Mouse (Mus musculus): ENCODE measurements around the gene Gtdc1. TPM values are rescaled to one million over a fixed set of nuclear protein-coding genes. Genes with fewer than 3 reads are reported as not detected.

Gtdc1 gene
- polyA plus RNA-seq, 1 experiment from 2014 or later: 13.4 TPM

- WGBS: 72% methylated on average over 1 of the region's 1 CpGs
- no peaks in the 10 kb centered on the region for H3K36me3 ChIP-seq (ENCODE audit: control insufficient read depth, insufficient read depth, low read length)
- H3K9me3 ChIP-seq (ENCODE audit: control insufficient read depth, low read length): no peaks in the 10 kb centered on the region
- no peak overlapping the region for H3K4me3 ChIP-seq (ENCODE audit: low read depth, low read length)
- H3K4me1 ChIP-seq (ENCODE audit: control insufficient read depth, insufficient read depth, low read length): no peaks in the 10 kb centered on the region
- H3K4me2 ChIP-seq: no peak overlapping the region
- no peak for ATAC-seq (ENCODE audit: low FRiP score)
- no peak overlapping the region for H3K9ac ChIP-seq (ENCODE audit: low read length)
- H3K27me3 ChIP-seq (ENCODE audit: control insufficient read depth, insufficient read depth, low read length): no peaks in the 10 kb centered on the region
- DNase-seq (ENCODE audit: low spot score, missing footprints): no peak
- H3K27ac ChIP-seq (ENCODE audit: low read depth, low read length): no peak overlapping the region
Measured at GRCm38 (mm10) chr2:44763898-44764297, 163.6 kb downstream of the Gtdc1 start.

GRCm38 (mm10) chr2:44736618-44737017, 190.8 kb downstream of the Gtdc1 start:
- H3K4me1 ChIP-seq (ENCODE audit: control insufficient read depth, insufficient read depth, low read length): no peaks in the 10 kb centered on the region
- no peak for DNase-seq (ENCODE audit: low spot score, missing footprints)
- H3K4me2 ChIP-seq: no peak overlapping the region
- H3K9ac ChIP-seq (ENCODE audit: low read length): no peak overlapping the region
- 95% methylated on average over 1 of the region's 1 CpGs for WGBS
- no peak for ATAC-seq (ENCODE audit: low FRiP score)
- H3K27me3 ChIP-seq (ENCODE audit: control insufficient read depth, insufficient read depth, low read length): no peaks in the 10 kb centered on the region
- no peaks in the 10 kb centered on the region for H3K36me3 ChIP-seq (ENCODE audit: control insufficient read depth, insufficient read depth, low read length)
- H3K4me3 ChIP-seq (ENCODE audit: low read depth, low read length): no peak overlapping the region
- H3K9me3 ChIP-seq (ENCODE audit: control insufficient read depth, low read length): no peaks in the 10 kb centered on the region
- no peak overlapping the region for H3K27ac ChIP-seq (ENCODE audit: low read depth, low read length)

- DNase-seq (ENCODE audit: low spot score, missing footprints): no peak
- Histone ChIP-seq H3K27me3 (ENCODE audit: control insufficient read depth, insufficient read depth, low read length) (no peaks in the 10 kb centered on the region), H3K36me3 (ENCODE audit: control insufficient read depth, insufficient read depth, low read length) (no peaks in the 10 kb centered on the region), H3K4me2 (no peak overlapping the region), H3K4me1 (ENCODE audit: control insufficient read depth, insufficient read depth, low read length) (no peaks in the 10 kb centered on the region), H3K9me3 (ENCODE audit: control insufficient read depth, low read length) (no peaks in the 10 kb centered on the region), H3K4me3 (ENCODE audit: low read depth, low read length) (no peak overlapping the region), H3K9ac (ENCODE audit: low read length) (no peak overlapping the region), H3K27ac (ENCODE audit: low read depth, low read length) (no peak overlapping the region)
- ATAC-seq (ENCODE audit: low FRiP score): no peak
Measured at GRCm38 (mm10) chr2:44721461-44721860, 206.0 kb downstream of the Gtdc1 start.

- no peak for DNase-seq (ENCODE audit: low spot score, missing footprints)
- Histone ChIP-seq H3K4me3 (ENCODE audit: low read depth, low read length) (no peak overlapping the region), H3K4me2 (no peak overlapping the region), H3K27me3 (ENCODE audit: control insufficient read depth, insufficient read depth, low read length) (no peaks in the 10 kb centered on the region), H3K27ac (ENCODE audit: low read depth, low read length) (no peak overlapping the region), H3K4me1 (ENCODE audit: control insufficient read depth, insufficient read depth, low read length) (no peaks in the 10 kb centered on the region), H3K9ac (ENCODE audit: low read length) (no peak overlapping the region), H3K9me3 (ENCODE audit: control insufficient read depth, low read length) (no peaks in the 10 kb centered on the region), H3K36me3 (ENCODE audit: control insufficient read depth, insufficient read depth, low read length) (no peaks in the 10 kb centered on the region)
- ATAC-seq (ENCODE audit: low FRiP score): no peak
- 87% methylated on average over 4 of the region's 4 CpGs for WGBS
Measured at GRCm38 (mm10) chr2:44705883-44706615, 221.4 kb downstream of the Gtdc1 start.

GRCm38 (mm10) chr2:44700276-44700675, 227.2 kb downstream of the Gtdc1 start:
- H3K36me3 ChIP-seq (ENCODE audit: control insufficient read depth, insufficient read depth, low read length): no peaks in the 10 kb centered on the region
- no peaks in the 10 kb centered on the region for H3K9me3 ChIP-seq (ENCODE audit: control insufficient read depth, low read length)
- no peaks in the 10 kb centered on the region for H3K4me1 ChIP-seq (ENCODE audit: control insufficient read depth, insufficient read depth, low read length)
- DNase-seq (ENCODE audit: low spot score, missing footprints): no peak
- no peak overlapping the region for H3K27ac ChIP-seq (ENCODE audit: low read depth, low read length)
- no peak for ATAC-seq (ENCODE audit: low FRiP score)
- no peaks in the 10 kb centered on the region for H3K27me3 ChIP-seq (ENCODE audit: control insufficient read depth, insufficient read depth, low read length)
- H3K9ac ChIP-seq (ENCODE audit: low read length): no peak overlapping the region
- no peak overlapping the region for H3K4me2 ChIP-seq
- WGBS: 58% methylated on average over 4 of the region's 4 CpGs
- H3K4me3 ChIP-seq (ENCODE audit: low read depth, low read length): no peak overlapping the region

- Histone ChIP-seq H3K27me3 (ENCODE audit: control insufficient read depth, insufficient read depth, low read length) (no peaks in the 10 kb centered on the region), H3K27ac (ENCODE audit: low read depth, low read length) (no peak overlapping the region), H3K4me2 (no peak overlapping the region), H3K9me3 (ENCODE audit: control insufficient read depth, low read length) (no peaks in the 10 kb centered on the region), H3K9ac (ENCODE audit: low read length) (no peak overlapping the region), H3K4me1 (ENCODE audit: control insufficient read depth, insufficient read depth, low read length) (0 out of 2 replicates have a peak, but pooled peaks cover 3% of the 10 kb centered on the region), H3K36me3 (ENCODE audit: control insufficient read depth, insufficient read depth, low read length) (no peaks in the 10 kb centered on the region), H3K4me3 (ENCODE audit: low read depth, low read length) (no peak overlapping the region)
- WGBS: 52% methylated on average over 3 of the region's 3 CpGs
- DNase-seq (ENCODE audit: low spot score, missing footprints) (no peak), ATAC-seq (ENCODE audit: low FRiP score) (no peak)
Measured at GRCm38 (mm10) chr2:44696441-44696840, 231.0 kb downstream of the Gtdc1 start.

- no peaks in the 10 kb centered on the region for H3K9me3 ChIP-seq (ENCODE audit: control insufficient read depth, low read length)
- 18% methylated on average over 1 of the region's 1 CpGs for WGBS
- no peak overlapping the region for H3K4me2 ChIP-seq
- DNase-seq (ENCODE audit: low spot score, missing footprints): no peak
- 0 out of 2 replicates have a peak, but pooled peaks cover 3% of the 10 kb centered on the region for H3K4me1 ChIP-seq (ENCODE audit: control insufficient read depth, insufficient read depth, low read length)
- no peak overlapping the region for H3K27ac ChIP-seq (ENCODE audit: low read depth, low read length)
- ATAC-seq (ENCODE audit: low FRiP score): peak; percentile 52; the same call in 1 of the 2 replicates
- no peak overlapping the region for H3K9ac ChIP-seq (ENCODE audit: low read length)
- H3K36me3 ChIP-seq (ENCODE audit: control insufficient read depth, insufficient read depth, low read length): no peaks in the 10 kb centered on the region
- H3K27me3 ChIP-seq (ENCODE audit: control insufficient read depth, insufficient read depth, low read length): no peaks in the 10 kb centered on the region
- H3K4me3 ChIP-seq (ENCODE audit: low read depth, low read length): no peak overlapping the region
Measured at GRCm38 (mm10) chr2:44693898-44694297, 233.6 kb downstream of the Gtdc1 start.

- WGBS: 89% methylated on average over 7 of the region's 7 CpGs
- no peak overlapping the region for H3K9ac ChIP-seq (ENCODE audit: low read length)
- H3K4me1 ChIP-seq (ENCODE audit: control insufficient read depth, insufficient read depth, low read length): no peaks in the 10 kb centered on the region
- H3K4me2 ChIP-seq: no peak overlapping the region
- DNase-seq (ENCODE audit: low spot score, missing footprints) (no peak), ATAC-seq (ENCODE audit: low FRiP score) (no peak)
- no peaks in the 10 kb centered on the region for H3K9me3 ChIP-seq (ENCODE audit: control insufficient read depth, low read length)
- H3K27me3 ChIP-seq (ENCODE audit: control insufficient read depth, insufficient read depth, low read length): no peaks in the 10 kb centered on the region
- no peak overlapping the region for H3K27ac ChIP-seq (ENCODE audit: low read depth, low read length)
- no peak overlapping the region for H3K4me3 ChIP-seq (ENCODE audit: low read depth, low read length)
- no peaks in the 10 kb centered on the region for H3K36me3 ChIP-seq (ENCODE audit: control insufficient read depth, insufficient read depth, low read length)
Measured at GRCm38 (mm10) chr2:44664049-44664448, 263.4 kb downstream of the Gtdc1 start.

GRCm38 (mm10) chr2:44659870-44660269, 267.6 kb downstream of the Gtdc1 start:
- 86% methylated on average over 2 of the region's 2 CpGs for WGBS
- ATAC-seq (ENCODE audit: low FRiP score) (no peak), DNase-seq (ENCODE audit: low spot score, missing footprints) (no peak)
- H3K9me3 ChIP-seq (ENCODE audit: control insufficient read depth, low read length): no peaks in the 10 kb centered on the region
- H3K4me3 ChIP-seq (ENCODE audit: low read depth, low read length): no peak overlapping the region
- H3K36me3 ChIP-seq (ENCODE audit: control insufficient read depth, insufficient read depth, low read length): no peaks in the 10 kb centered on the region
- H3K4me1 ChIP-seq (ENCODE audit: control insufficient read depth, insufficient read depth, low read length): no peaks in the 10 kb centered on the region
- no peak overlapping the region for H3K27ac ChIP-seq (ENCODE audit: low read depth, low read length)
- no peak overlapping the region for H3K4me2 ChIP-seq
- H3K9ac ChIP-seq (ENCODE audit: low read length): no peak overlapping the region
- no peaks in the 10 kb centered on the region for H3K27me3 ChIP-seq (ENCODE audit: control insufficient read depth, insufficient read depth, low read length)

Measured in midbrain, embryonic 11.5 days (tissue).